Mouse (Mus musculus) CH12.LX (cell line): ENCODE measurements around the gene Spn.

Experiments
- CTCF ChIP-seq, 2 experiments: IDR thresholded peaks in 1 of 2; conservative IDR thresholded peaks in 1 of 2; 2 replicates each; pipeline ENCODE4 v1.5.1; 2011 to 2012; ENCODE audit warnings: low read depth in 2 of 2, low read length in 2 of 2, improper control_type of control experiment in 1 of 2, inconsistent platforms in 1 of 2, mild to moderate bottlenecking in 1 of 2, moderate library complexity in 1 of 2
- ELF1 ChIP-seq: IDR thresholded peaks from 2 replicates; pipeline ENCODE4 v1.6.1; 2014; ENCODE audit warnings: low read depth, mild to moderate bottlenecking, inconsistent platforms, low read length, improper control_type of control experiment
- GABPA ChIP-seq: IDR thresholded peaks from 2 replicates; pipeline ENCODE4 v1.6.1; 2012; ENCODE audit warnings: low read depth, low read length, improper control_type of control experiment, inconsistent platforms; ENCODE audit not compliant: insufficient replicate concordance
- HCFC1 ChIP-seq: IDR thresholded peaks from 2 replicates; pipeline ENCODE4 v1.6.1; 2012; ENCODE audit warnings: low read depth, mild to moderate bottlenecking, inconsistent platforms, low read length, improper control_type of control experiment
- KAT2A ChIP-seq: IDR thresholded peaks from 2 replicates; pipeline ENCODE4 v1.6.1; 2012; ENCODE audit warnings: low read length, improper control_type of control experiment, inconsistent platforms; ENCODE audit not compliant: insufficient replicate concordance
- POLR2A ChIP-seq: IDR thresholded peaks from 2 replicates; pipeline ENCODE4 v1.6.1; 2011; ENCODE audit warnings: low read depth, mild to moderate bottlenecking, improper control_type of control experiment, low read length
- USF2 ChIP-seq: conservative IDR thresholded peaks from 2 replicates; pipeline ENCODE4 v1.6.1; 2011; ENCODE audit warnings: low read depth, low read length, improper control_type of control experiment
- ZMIZ1 ChIP-seq: IDR thresholded peaks from 2 replicates; pipeline ENCODE4 v1.6.1; 2012; ENCODE audit warnings: low read depth, mild to moderate bottlenecking, inconsistent platforms, low read length, improper control_type of control experiment

- TF ChIP-seq POLR2A = no peak
- TF ChIP-seq CTCF (conservative IDR thresholded peaks at IDR 0.05 in 1 of 2, IDR thresholded peaks at IDR 0.05 in 1 of 2; ENCODE audit: low read depth in 2 of 2, low read length in 2 of 2) = peak; percentile 72 to 98
- no peak for TF ChIP-seq USF2
- no peak for TF ChIP-seq ZMIZ1
- 0 out of 2 replicates have a peak, but pooled peaks have one; percentile 27 for TF ChIP-seq KAT2A
- TF ChIP-seq ELF1 = peak; percentile 80
- no peak for TF ChIP-seq HCFC1
- no peak for TF ChIP-seq GABPA
Observed at GRCm38 (mm10) chr7:127104560-127105332, 32.9 kb downstream of the Spn start.
